Mouse (Mus musculus): ENCODE results near the gene Fli1.

GRCm38 (mm10) chr9:32537706-32538105 lies 5.0 kb downstream of the Fli1 start:
- TF ChIP-seq POLR2A (IDR thresholded peaks at IDR 0.05; ENCODE audit: borderline replicate concordance, low read depth, low read length) (no peak), CTCF (IDR thresholded peaks at IDR 0.05; ENCODE audit: low read depth, low read length) (no peak)
